Mouse (Mus musculus): ENCODE data around the gene Urgcp.

GRCm38 (mm10) chr11:5715630-5716105 is 46.5 kb downstream of the Urgcp start, which contains the start of gene Mrps24:
- TF ChIP-seq CTCF (IDR thresholded peaks at IDR 0.05; ENCODE audit: control insufficient read depth, insufficient read depth, low read length) (no peak), POLR2A (IDR thresholded peaks at IDR 0.05; ENCODE audit: borderline replicate concordance, control insufficient read depth, low read depth, low read length) (no peak)

All from bone marrow, adult 2 months (tissue).